Mouse (Mus musculus): ENCODE results near the gene Bnip3. TPM values are rescaled to one million over a fixed set of nuclear protein-coding genes. Genes with fewer than 3 reads are reported as not detected.

The Bnip3 gene
- polyA plus RNA-seq, 1 experiment from 2014 or later, result 128 TPM

Other genes starting within 250 kb of the Bnip3 start
- 80.1 and 88.2 TPM in 2 replicates for gene Ppp2r2d, start 63.4 kb downstream of the Bnip3 start, polyA plus RNA-seq (2015; fragmentation: Nextera tagmentation; extraction: Ambion mirVana)
- 31.5 and 38.2 TPM in 2 replicates for gene Mapk1ip1, start 63.2 kb downstream of the Bnip3 start, polyA plus RNA-seq (2015; fragmentation: Nextera tagmentation; extraction: Ambion mirVana)
- 11.4 and 11.7 TPM in 2 replicates for gene Jakmip3, start 31.2 kb upstream of the Bnip3 start, polyA plus RNA-seq (2015; fragmentation: Nextera tagmentation; extraction: Ambion mirVana)
- gene Dpysl4, start 176.5 kb upstream of the Bnip3 start, polyA plus RNA-seq (2015; fragmentation: Nextera tagmentation; extraction: Ambion mirVana), result 153 and 181 TPM in 2 replicates

Data from neural tube, embryonic 15.5 days (tissue).